Mouse (Mus musculus) monocyte, adult 5-6 weeks (primary cell): ENCODE data around the gene Agap3. TPM values are rescaled to one million over a fixed set of nuclear protein-coding genes. Genes with fewer than 3 reads are reported as not detected.

ENCODE experiments used
- ATAC-seq: fragments of 153-309, 156-312 bp; replicated peaks from 2 replicates; pipeline ENCODE4 v1.8.0; 2017; ENCODE audit warnings: mild to moderate bottlenecking; ENCODE audit not compliant: low TSS enrichment, insufficient number of reproducible peaks, severe bottlenecking, poor library complexity, low FRiP score
- total RNA-seq: library from RNA; stranded (forward); fragments of 200-1000, 200-491, 200-594 nt; gene quantifications from 3 replicates; pipeline ENCODE4 v1.2.3, GENCODE M21; 2017

The Agap3 gene
- total RNA-seq, 1 experiment from 2014 or later: 41.8 TPM

GRCm38 (mm10) chr5:24426556-24427284 lies 25.3 kb upstream of the Agap3 start:
- ATAC-seq: no peak

- ATAC-seq: no peak
These were observed 24.7 kb upstream of the Agap3 start for GRCm38 (mm10) chr5:24427285-24427633.

- no peak for ATAC-seq
These were observed 24.0 kb upstream of the Agap3 start for GRCm38 (mm10) chr5:24427981-24428402.

DNA sequence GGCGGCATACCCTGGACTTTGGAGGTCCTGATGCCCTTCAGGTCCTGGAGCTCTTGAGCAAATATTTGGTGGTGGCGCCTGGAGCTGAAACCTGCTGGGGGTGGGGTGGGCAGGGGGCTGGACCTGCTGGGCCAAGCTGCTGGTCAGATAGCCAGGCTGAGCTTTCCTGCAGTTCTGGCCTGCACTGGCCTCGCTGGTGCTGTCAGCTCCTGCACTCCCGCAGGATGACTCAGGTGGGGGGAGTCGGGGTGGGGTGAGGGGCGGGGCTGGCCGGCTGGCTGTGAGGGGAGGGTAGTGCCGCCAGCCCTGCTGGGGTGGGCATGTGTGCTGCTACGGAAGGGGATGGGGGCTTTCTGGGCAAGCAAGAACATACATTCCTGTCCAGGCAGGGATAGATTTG lies 23.4 kb upstream of the Agap3 start:
- ATAC-seq: no peak

GRCm38 (mm10) chr5:24433993-24434392 lies 18.0 kb upstream of the Agap3 start:
- ATAC-seq: no peak

- no peak for ATAC-seq
These were observed 10.8 kb upstream of the Agap3 start for GRCm38 (mm10) chr5:24441187-24441586.

DNA sequence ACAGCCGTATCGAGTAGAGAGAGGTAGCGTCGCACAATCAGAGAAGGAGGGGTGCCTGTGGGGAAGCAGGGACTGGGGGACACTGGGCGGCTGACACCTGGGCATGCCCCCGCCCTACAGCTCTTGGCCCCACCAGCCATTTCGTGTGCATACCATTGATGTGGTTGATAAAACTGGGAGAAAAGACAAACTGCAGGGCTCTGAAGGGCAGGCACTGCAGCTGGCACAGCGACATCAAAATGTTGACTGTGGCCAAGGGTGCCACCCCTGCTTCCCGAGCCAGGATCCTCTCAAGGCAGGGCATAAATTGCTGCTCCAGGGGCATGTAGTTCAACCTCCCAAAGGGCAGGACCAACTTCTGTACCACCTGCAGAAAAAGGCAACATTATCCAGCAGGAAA lies 9.9 kb upstream of the Agap3 start:
- ATAC-seq: no peak

DNA sequence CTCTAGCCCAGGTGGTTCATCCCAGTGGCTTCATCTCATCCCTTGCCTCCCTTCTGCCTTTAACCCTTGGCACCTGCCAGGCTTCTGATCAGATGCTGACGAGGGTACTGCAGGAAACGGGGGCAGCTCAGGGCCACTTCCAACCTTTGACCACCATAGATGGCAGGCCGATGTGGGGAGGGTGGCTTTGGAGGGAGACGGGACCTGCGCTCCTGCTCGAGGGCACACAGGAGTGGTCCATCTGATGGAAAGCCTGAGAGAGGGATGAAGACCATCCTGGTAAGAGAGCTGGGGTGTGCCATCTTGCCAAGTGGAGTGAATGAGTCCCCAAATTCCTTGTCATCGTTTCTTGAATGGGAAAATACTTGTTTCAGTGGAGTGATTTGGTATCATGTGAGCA lies 8.8 kb upstream of the Agap3 start:
- ATAC-seq: no peak

- ATAC-seq: no peak
These were observed 8.1 kb upstream of the Agap3 start for GRCm38 (mm10) chr5:24443927-24444326.

DNA sequence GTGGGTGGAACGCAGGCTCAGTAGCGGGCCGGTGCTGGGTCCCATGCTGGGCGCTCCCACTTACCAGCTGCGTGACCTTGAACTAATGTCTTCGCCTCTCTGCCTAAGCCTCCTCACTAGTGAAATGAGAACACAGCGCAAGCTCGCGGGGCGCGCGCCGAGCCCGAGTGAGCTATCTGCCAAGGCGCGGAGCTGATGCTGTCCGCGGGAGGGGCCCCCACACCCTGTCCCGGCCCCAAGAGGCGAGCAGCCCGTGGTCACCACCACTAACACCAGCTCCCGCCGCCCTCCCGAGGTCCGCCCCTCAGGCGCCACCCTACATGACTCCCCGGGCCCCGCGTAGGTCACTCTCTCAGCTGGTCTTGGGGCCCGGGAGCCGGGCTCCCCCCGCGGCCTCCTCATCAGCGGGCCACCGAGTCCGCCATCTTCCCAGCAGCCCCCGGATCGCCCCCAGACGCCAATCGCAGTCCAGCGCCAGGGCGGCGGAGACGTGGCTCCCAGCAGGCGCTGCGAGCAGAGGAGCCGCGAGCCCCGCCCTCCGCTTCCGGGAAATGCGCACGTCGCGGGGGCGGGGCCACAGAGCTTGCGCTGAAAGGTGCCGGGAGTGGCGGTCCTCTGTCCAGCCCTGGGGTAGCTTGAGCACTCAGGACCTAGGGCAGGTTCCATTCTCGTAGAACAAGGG lies 7.1 kb upstream of the Agap3 start, which contains the start of gene Fastk:
Fastk (minus strand) TSS at position 542 of the 682 bp plus-strand sequence.
- peak; percentile 70 for ATAC-seq

DNA sequence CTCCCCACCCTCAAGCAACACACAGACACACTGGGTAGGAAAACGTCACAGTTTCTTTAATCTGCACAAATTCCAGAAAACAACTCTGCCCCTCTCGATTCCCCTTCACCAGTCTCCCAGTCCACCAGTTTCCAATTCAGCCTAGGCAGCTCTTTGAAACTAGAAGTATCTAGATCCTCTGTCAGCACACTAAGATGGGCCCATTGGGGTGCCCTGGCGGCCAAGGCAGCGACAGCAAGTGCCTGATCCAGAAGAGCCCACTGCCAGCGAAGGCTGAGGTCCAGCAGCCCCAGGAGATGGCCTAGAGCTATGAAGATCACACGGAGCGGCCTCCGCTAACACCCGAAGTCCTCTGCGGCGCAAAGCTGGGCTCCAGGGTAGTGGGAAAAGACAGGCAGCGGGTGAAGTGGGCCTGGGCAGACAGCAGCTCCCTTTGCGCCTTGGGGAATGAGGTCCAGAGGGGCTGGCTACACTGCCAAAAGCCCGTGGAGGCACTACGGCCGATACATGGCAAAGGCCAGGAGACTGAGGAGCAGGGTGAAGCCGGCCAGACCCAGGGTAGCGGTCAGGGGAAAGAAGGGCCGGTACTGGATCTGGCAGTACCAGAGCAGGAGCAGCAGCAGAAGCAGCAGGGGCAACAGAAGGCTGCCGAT lies 6.4 kb upstream of the Agap3 start:
- no peak for ATAC-seq

DNA sequence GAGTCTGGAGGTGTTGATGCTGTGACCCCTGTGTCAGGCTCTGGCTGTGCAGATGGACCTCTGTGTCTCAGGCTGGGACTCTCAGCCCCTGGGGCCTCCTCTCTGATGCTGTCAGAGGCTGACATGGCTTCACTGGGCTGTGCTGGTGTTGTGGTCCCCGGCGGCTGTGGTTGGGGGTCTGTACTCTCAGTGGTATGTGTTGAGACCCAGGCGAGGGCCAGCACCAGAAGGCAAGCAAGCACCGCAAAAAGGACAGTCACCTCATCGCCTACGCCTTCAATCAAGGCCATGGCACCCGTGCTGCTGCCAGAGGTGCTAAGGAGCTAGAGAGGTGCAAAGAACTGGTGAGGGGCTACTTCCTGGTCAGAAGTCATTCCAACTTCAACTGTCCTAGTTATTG lies 5.3 kb upstream of the Agap3 start:
- no peak for ATAC-seq

GRCm38 (mm10) chr5:24447624-24448298 lies 4.2 kb upstream of the Agap3 start, which contains the start of gene Tmub1:
Tmub1 (minus strand) TSS chr5:24447854.
- peak; percentile 54 for ATAC-seq

- peak; percentile 65 for ATAC-seq
These were observed 530 bp upstream of the Agap3 start for GRCm38 (mm10) chr5:24451264-24452029.

DNA sequence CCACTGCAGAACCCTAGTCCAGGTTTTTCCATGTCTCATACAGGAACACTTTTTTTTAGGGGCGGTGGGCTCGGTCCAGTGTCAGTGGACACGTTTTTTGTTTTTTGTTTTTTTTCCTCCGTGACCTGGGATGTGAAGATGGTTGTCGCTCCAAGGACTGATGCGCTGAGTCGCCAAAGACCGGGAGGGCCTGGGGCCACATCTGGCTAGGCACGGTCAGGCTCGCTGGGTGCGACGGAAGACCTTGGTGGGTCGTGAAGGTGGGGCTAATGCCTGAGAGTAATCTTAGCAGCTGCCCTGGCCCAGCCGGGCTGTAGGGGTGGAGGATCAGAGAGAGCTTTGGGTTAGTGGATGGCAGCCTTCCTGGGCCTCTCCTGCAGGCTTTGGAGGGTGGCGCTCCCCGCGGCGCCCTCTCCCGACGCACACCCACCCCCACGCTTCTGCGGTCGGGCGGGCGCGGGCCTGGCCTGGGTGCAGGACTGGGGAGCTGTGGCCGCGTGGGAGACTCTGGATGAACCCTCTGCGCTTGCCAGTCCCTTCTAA lies 785 bp downstream of the Agap3 start:
- no peak for ATAC-seq

DNA sequence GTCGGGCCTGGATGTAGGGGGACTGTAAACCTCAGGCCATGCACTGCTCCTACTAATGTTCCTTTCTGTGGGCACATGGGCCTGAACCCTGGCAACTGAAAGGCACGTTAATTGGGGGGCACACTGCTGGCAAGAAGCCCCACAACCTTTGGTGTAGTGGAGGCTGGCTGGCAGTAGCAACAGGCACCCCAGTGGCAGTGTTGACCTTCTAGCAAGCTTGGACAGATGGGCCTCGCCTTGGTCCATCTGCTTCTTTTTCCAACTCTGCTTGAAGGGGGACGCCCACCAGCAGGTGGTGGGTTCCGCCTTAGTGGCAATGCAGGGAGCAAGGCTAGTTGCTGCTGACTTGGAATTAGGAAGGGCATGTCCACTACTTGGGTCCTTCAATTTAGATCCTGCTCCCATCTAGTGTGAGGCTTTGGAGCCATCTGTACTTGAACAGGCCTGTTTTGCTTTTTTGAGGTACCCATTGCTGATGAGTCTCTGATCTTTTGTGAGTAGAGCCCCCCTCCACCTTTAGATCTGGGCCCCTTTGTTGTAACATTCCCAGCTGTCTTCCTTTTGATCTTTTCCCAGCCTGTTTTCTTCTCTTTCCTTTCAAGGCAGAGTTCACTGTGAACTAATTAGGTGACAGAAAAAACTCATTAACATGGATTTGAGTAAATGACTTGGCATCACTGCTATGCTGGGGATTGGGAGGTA lies 1.5 kb downstream of the Agap3 start:
- ATAC-seq: no peak

- ATAC-seq: no peak
These were observed 2.0 kb downstream of the Agap3 start for GRCm38 (mm10) chr5:24453985-24454303.

- no peak for ATAC-seq
These were observed 3.1 kb downstream of the Agap3 start for GRCm38 (mm10) chr5:24455076-24455475.
